Mouse (Mus musculus): Measurements from ENCODE around the gene Prdm10.

DNA sequence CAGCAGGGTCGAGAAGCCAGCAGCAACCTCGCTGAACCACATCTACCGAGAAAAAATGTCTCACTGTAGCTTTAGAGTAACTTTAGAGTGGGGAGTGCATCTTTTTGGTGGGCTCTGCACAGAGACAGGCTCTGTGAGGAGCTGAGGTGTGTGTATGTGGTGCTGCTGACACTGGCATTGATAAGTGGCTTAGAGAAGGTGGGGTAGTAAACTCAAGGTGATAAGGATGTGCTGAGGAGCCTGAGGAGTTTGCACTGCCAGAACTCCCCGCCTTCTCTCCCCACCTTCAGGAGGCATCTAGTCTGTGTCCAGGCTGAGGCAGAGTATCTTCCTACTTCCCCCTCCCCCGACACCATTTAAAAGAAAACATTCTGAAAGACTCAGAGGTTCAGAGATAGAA, 41.8 kb downstream of the Prdm10 start:
- TF ChIP-seq GATA1 (IDR thresholded peaks at IDR 0.05; ENCODE audit: low read length), result 0 out of 2 replicates have a peak, but pooled peaks have one; percentile 7
- no peak for TF ChIP-seq TAL1 (IDR thresholded peaks at IDR 0.05; ENCODE audit: low read length)
